Mouse (Mus musculus): ENCODE data around the gene Scube1. TPM values are rescaled to one million over a fixed set of nuclear protein-coding genes. Genes with fewer than 3 reads are reported as not detected.

Scube1 gene
- polyA plus RNA-seq, 1 experiment from 2014 or later, result 10.4 TPM

GRCm38 (mm10) chr15:83662106-83662505, 62.7 kb downstream of the Scube1 start:
- no peaks in the 10 kb centered on the region for H3K36me3 ChIP-seq
- no peak for ATAC-seq (ENCODE audit: low FRiP score)
- H3K9ac ChIP-seq (replicated peaks), result no peak overlapping the region
- H3K4me1 ChIP-seq, result peaks cover 17% of the 10 kb centered on the region
- H3K4me2 ChIP-seq, result no peak overlapping the region
- no peaks in the 10 kb centered on the region for H3K9me3 ChIP-seq (replicated peaks)
- no peak overlapping the region for H3K27ac ChIP-seq (replicated peaks)
- no peaks in the 10 kb centered on the region for H3K27me3 ChIP-seq (replicated peaks)
- no peak overlapping the region for H3K4me3 ChIP-seq (replicated peaks)
- WGBS, result 74% methylated on average over 7 of the region's 7 CpGs

DNA sequence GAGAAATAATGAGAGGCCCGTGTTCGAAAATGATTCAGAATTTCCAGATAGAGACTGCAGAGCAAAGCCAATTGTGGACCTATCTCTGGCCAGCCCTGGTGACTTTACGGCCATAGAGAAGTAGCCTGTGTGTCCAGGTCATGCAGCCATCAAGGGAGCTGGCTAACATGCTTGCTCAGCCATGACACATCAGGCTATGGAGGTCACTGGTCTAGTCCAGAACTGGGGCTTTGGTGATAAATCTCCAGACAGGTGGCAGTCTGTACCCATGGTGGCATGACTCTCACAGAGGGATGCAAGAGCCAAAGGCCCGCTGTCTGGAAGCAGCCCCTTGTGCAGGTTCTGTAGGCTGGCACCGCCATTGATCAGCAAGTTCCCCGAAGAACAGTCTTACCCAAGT, 82.3 kb downstream of the Scube1 start:
- Histone ChIP-seq H3K4me1 (no peaks in the 10 kb centered on the region), H3K9me3 (replicated peaks) (no peaks in the 10 kb centered on the region), H3K4me2 (no peak overlapping the region), H3K27ac (replicated peaks) (no peak overlapping the region), H3K36me3 (no peaks in the 10 kb centered on the region), H3K4me3 (replicated peaks) (no peak overlapping the region), H3K9ac (replicated peaks) (no peak overlapping the region), H3K27me3 (replicated peaks) (no peaks in the 10 kb centered on the region)
- no peak for ATAC-seq (ENCODE audit: low FRiP score)
- WGBS, result 94% methylated on average over 6 of the region's 6 CpGs

GRCm38 (mm10) chr15:83640208-83640607, 84.6 kb downstream of the Scube1 start:
- H3K9me3 ChIP-seq (replicated peaks), result no peaks in the 10 kb centered on the region
- no peaks in the 10 kb centered on the region for H3K36me3 ChIP-seq
- H3K27me3 ChIP-seq (replicated peaks), result no peaks in the 10 kb centered on the region
- no peaks in the 10 kb centered on the region for H3K4me1 ChIP-seq
- no peak for ATAC-seq (ENCODE audit: low FRiP score)
- H3K27ac ChIP-seq (replicated peaks), result no peak overlapping the region
- WGBS, result 67% methylated on average over 4 of the region's 4 CpGs
- no peak overlapping the region for H3K4me2 ChIP-seq
- no peak overlapping the region for H3K4me3 ChIP-seq (replicated peaks)
- H3K9ac ChIP-seq (replicated peaks), result no peak overlapping the region

DNA sequence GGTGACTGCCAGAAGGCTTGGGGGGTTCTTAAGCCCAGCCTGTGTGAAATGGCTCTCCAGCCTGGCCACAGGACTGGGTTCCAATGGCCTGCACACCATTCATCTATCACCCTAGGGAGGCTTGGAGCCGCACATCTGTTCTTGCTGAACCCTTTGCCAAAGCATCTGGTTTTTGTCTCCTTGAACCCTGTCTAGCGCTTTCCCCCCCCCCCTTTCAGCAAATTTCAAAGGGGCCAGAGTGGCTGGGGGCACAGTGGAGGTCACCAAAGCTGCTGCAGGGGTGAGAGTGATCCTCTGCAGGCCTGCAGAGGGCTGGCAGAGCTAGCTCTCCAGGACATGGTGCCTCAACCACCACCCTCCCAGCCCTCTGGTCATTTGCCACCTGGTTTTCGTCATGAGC, 85.7 kb downstream of the Scube1 start:
- H3K9me3 ChIP-seq (replicated peaks), result no peaks in the 10 kb centered on the region
- H3K36me3 ChIP-seq, result no peaks in the 10 kb centered on the region
- no peak overlapping the region for H3K4me2 ChIP-seq
- no peak overlapping the region for H3K9ac ChIP-seq (replicated peaks)
- H3K27me3 ChIP-seq (replicated peaks), result no peaks in the 10 kb centered on the region
- H3K4me1 ChIP-seq, result no peaks in the 10 kb centered on the region
- WGBS, result 69% methylated on average over 3 of the region's 3 CpGs
- H3K4me3 ChIP-seq (replicated peaks), result no peak overlapping the region
- H3K27ac ChIP-seq (replicated peaks), result no peak overlapping the region
- ATAC-seq (ENCODE audit: low FRiP score), result no peak

DNA sequence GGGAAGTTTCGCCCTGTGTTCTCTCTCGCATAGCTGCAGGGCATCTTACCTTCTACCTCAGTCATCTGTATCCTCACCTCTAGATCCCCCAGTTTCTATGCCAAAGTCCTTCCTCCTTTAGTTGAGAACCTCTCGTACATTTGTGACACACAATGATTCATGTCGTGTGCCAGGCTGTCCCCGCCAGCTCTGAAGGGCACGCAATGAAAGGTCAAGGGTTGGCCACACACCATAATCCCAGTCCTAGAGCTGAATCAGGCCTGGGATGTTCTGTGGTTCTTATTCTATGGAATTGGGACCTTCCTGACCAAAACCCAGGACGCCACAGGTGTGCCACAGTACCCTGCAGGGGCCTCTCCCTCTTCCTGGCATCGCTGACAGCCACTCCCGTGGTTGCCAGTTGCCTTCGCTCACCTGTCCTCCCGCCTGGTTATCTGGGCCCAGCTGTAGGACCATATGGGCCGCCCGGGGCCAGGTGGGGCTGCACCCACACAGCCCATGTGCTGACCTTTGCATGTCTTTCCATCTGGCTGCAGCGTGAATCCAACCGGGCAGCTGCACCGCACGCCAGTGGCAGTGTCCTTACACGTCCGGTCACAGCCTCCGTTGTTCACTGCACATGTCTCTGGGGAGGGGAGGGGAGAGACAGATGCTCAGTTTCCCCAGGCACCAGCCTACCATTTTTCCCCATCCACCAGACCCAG, 86.5 kb downstream of the Scube1 start:
- H3K9ac ChIP-seq (replicated peaks), result no peak overlapping the region
- ATAC-seq (ENCODE audit: low FRiP score), result no peak
- H3K27me3 ChIP-seq (replicated peaks), result no peaks in the 10 kb centered on the region
- no peak overlapping the region for H3K4me2 ChIP-seq
- no peaks in the 10 kb centered on the region for H3K9me3 ChIP-seq (replicated peaks)
- no peaks in the 10 kb centered on the region for H3K4me1 ChIP-seq
- no peaks in the 10 kb centered on the region for H3K36me3 ChIP-seq
- 81% methylated on average over 20 of the region's 20 CpGs for WGBS
- no peak overlapping the region for H3K27ac ChIP-seq (replicated peaks)
- no peak overlapping the region for H3K4me3 ChIP-seq (replicated peaks)

DNA sequence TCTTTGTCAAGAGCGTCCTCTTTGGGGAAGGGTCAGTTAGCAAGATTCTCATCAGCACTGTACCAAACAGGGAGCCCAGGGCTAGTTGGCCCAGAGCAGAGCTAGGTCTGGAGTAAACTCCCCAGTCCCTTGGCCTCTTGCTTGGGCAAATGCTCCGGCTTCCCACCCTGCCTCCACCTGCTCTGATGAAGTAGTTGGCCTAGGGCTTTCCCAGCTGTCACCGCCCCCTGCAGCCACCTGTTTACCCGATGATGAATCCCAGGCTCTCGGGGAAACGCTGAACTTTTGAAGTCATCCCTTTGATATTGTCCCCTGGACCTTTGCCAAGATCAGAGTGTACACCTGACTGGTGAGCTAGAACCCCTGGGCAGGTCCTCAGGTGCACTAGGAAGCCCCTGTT, 88.1 kb downstream of the Scube1 start:
- H3K4me1 ChIP-seq, result no peaks in the 10 kb centered on the region
- ATAC-seq (ENCODE audit: low FRiP score), result no peak
- H3K9ac ChIP-seq (replicated peaks), result no peak overlapping the region
- H3K4me2 ChIP-seq, result no peak overlapping the region
- H3K27ac ChIP-seq (replicated peaks), result no peak overlapping the region
- H3K36me3 ChIP-seq, result no peaks in the 10 kb centered on the region
- WGBS, result 78% methylated on average over 6 of the region's 6 CpGs
- no peaks in the 10 kb centered on the region for H3K27me3 ChIP-seq (replicated peaks)
- no peak overlapping the region for H3K4me3 ChIP-seq (replicated peaks)
- no peaks in the 10 kb centered on the region for H3K9me3 ChIP-seq (replicated peaks)

GRCm38 (mm10) chr15:83635251-83635650, 89.6 kb downstream of the Scube1 start:
- Histone ChIP-seq H3K4me2 (no peak overlapping the region), H3K27me3 (replicated peaks) (no peaks in the 10 kb centered on the region), H3K4me3 (replicated peaks) (no peak overlapping the region), H3K9me3 (replicated peaks) (no peaks in the 10 kb centered on the region), H3K36me3 (no peaks in the 10 kb centered on the region), H3K27ac (replicated peaks) (no peak overlapping the region), H3K4me1 (no peaks in the 10 kb centered on the region), H3K9ac (replicated peaks) (no peak overlapping the region)
- 59% methylated on average over 3 of the region's 3 CpGs for WGBS
- ATAC-seq (ENCODE audit: low FRiP score), result no peak

DNA sequence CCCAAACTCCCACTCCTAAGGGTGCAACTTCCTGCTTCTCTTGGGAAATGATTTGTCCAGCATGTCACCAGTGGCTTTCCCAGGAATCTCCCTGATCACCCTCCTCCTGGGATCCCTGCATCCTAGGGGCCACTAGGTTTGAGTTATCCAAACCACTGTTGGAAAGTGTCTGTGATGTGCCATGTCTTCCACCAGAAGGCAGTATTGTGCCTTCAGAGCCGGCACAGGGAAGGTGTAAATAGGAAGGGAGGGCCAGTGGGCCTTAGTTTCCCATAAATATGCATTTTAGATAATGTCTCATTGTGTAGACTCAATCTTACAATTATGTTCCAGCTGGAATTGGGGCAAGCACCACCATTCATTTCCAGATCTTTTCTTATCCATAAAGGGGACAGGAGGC, 90.7 kb downstream of the Scube1 start:
- Histone ChIP-seq H3K4me1 (no peaks in the 10 kb centered on the region), H3K9me3 (replicated peaks) (no peaks in the 10 kb centered on the region), H3K27me3 (replicated peaks) (no peaks in the 10 kb centered on the region), H3K36me3 (no peaks in the 10 kb centered on the region), H3K4me3 (replicated peaks) (no peak overlapping the region), H3K27ac (replicated peaks) (no peak overlapping the region), H3K9ac (replicated peaks) (no peak overlapping the region), H3K4me2 (no peak overlapping the region)
- no peak for ATAC-seq (ENCODE audit: low FRiP score)
- WGBS, result 11% methylated on average over 1 of the region's 1 CpGs

DNA sequence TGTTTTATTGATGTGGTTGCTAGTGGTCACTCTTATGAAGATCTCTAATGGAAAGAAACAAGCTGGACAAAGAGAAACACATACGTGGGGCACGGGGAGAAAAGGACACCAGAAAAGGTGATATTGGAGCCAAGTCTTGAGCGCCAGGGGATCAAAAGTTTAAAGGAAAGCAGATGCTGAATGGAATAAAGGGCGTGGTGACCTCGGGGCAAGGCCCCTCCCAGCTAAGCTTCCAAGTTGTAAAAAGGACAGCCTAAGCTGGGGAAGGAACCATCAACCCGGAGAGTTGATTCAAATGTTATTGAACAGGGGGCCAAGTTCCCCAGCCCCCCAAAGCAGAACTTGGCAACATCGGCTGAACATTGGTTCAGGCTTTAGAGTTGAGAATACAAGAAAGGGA, 93.8 kb downstream of the Scube1 start:
- WGBS, result 89% methylated on average over 7 of the region's 7 CpGs
- H3K4me3 ChIP-seq (replicated peaks), result no peak overlapping the region
- H3K9me3 ChIP-seq (replicated peaks), result no peaks in the 10 kb centered on the region
- no peak overlapping the region for H3K9ac ChIP-seq (replicated peaks)
- H3K36me3 ChIP-seq, result no peaks in the 10 kb centered on the region
- no peak overlapping the region for H3K27ac ChIP-seq (replicated peaks)
- H3K4me1 ChIP-seq, result no peaks in the 10 kb centered on the region
- ATAC-seq (ENCODE audit: low FRiP score), result no peak
- H3K27me3 ChIP-seq (replicated peaks), result no peaks in the 10 kb centered on the region
- H3K4me2 ChIP-seq, result no peak overlapping the region

- H3K9ac ChIP-seq (replicated peaks), result no peak overlapping the region
- 78% methylated on average over 3 of the region's 3 CpGs for WGBS
- no peak overlapping the region for H3K4me2 ChIP-seq
- no peaks in the 10 kb centered on the region for H3K36me3 ChIP-seq
- H3K27ac ChIP-seq (replicated peaks), result no peak overlapping the region
- no peaks in the 10 kb centered on the region for H3K4me1 ChIP-seq
- no peaks in the 10 kb centered on the region for H3K27me3 ChIP-seq (replicated peaks)
- ATAC-seq (ENCODE audit: low FRiP score), result no peak
- H3K4me3 ChIP-seq (replicated peaks), result no peak overlapping the region
- H3K9me3 ChIP-seq (replicated peaks), result no peaks in the 10 kb centered on the region
These were observed 95.1 kb downstream of the Scube1 start for GRCm38 (mm10) chr15:83629716-83630115.

GRCm38 (mm10) chr15:83626142-83626645, 98.6 kb downstream of the Scube1 start:
- H3K4me3 ChIP-seq (replicated peaks), result no peak overlapping the region
- no peak overlapping the region for H3K27ac ChIP-seq (replicated peaks)
- 95% methylated on average over 2 of the region's 2 CpGs for WGBS
- no peak overlapping the region for H3K9ac ChIP-seq (replicated peaks)
- no peaks in the 10 kb centered on the region for H3K4me1 ChIP-seq
- H3K36me3 ChIP-seq, result no peaks in the 10 kb centered on the region
- no peak for ATAC-seq (ENCODE audit: low FRiP score)
- H3K27me3 ChIP-seq (replicated peaks), result no peaks in the 10 kb centered on the region
- no peaks in the 10 kb centered on the region for H3K9me3 ChIP-seq (replicated peaks)
- H3K4me2 ChIP-seq, result no peak overlapping the region

DNA sequence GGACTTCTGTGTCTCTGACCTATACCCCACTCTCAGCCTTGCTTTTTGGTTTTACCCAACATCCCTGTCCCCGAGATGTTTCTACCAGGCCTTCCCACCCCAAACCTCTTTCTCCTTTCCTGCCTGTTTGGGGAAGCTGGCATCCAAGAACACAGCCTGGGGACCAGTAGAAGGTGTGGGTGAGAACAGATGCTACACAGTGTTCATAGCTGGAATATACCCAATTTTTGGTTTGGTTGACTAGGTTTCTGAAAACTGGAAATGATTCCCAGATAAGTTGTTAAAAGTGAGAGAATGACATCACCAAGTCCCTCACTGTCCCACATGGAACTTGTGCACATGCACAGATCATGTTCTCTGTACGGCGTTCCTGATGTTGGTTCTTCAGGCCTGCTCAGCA, 109.6 kb downstream of the Scube1 start:
- Histone ChIP-seq H3K4me3 (replicated peaks) (no peak overlapping the region), H3K4me1 (no peaks in the 10 kb centered on the region), H3K4me2 (no peak overlapping the region), H3K27ac (replicated peaks) (no peak overlapping the region), H3K36me3 (no peaks in the 10 kb centered on the region), H3K9me3 (replicated peaks) (no peaks in the 10 kb centered on the region), H3K27me3 (replicated peaks) (no peaks in the 10 kb centered on the region), H3K9ac (replicated peaks) (no peak overlapping the region)
- ATAC-seq (ENCODE audit: low FRiP score), result no peak
- WGBS, result 89% methylated on average over 3 of the region's 3 CpGs
